Mouse (Mus musculus) layer of hippocampus, adult 8-10 months (tissue): ENCODE measurements at regions not wholly inside any gene's neighbourhood (a gene's known extent, or its start where the extent isn't known, plus 50 kb on each side); places are given as distances from the start of the nearest gene placed in this dataset.

Experiments
- DNase-seq, 2 experiments: peaks; one replicate each; pipeline ENCODE4 v3.0.0; 2022; ENCODE audit warnings: low spot score in 2 of 2
- microRNA-seq, 2 experiments: library from miRNA; unstranded; fragments of <30 nt; microRNA quantifications; one replicate each; pipeline ENCODE4 v1.2.0; 2022

GRCm38 (mm10) chr7:61939971-61940705 is 406.2 kb upstream of the Ndn start:
- DNase-seq: peak; percentile 69 to 81

GRCm38 (mm10) chr7:61982203-61982932 is 364.0 kb upstream of the Ndn start:
- peak; percentile 59 to 71 for DNase-seq

- no peak for DNase-seq
Measured at GRCm38 (mm10) chr7:62026635-62027034, 319.7 kb upstream of the Ndn start.

- peak; percentile 10 to 14 for DNase-seq
Measured at GRCm38 (mm10) chr7:62045743-62046451, 300.5 kb upstream of the Ndn start.

- peak in 1 of 2 experiments; percentile 4 for DNase-seq
Measured at GRCm38 (mm10) chr7:62046452-62046809, 299.9 kb upstream of the Ndn start.

- no peak for DNase-seq
Measured at GRCm38 (mm10) chr7:62078607-62079006, 267.8 kb upstream of the Ndn start.

- DNase-seq: peak in 1 of 2 experiments; percentile 29
Measured at GRCm38 (mm10) chr7:62085120-62085849, 261.1 kb upstream of the Ndn start.

Small RNAs in the stretch of these regions (microRNA-seq; reads per million reads assigned to microRNA genes)
- gene Gm24923 (0 to 1.8 reads per million in 2 experiments), gene Mir344-2 (0 reads per million in 2 experiments), gene Mir344f (0.25 to 0.32 reads per million in 2 experiments), gene Mir344g (4.3 to 6.7 reads per million in 2 experiments), gene Mir344i (0 reads per million in 2 experiments)
